Mouse (Mus musculus) midbrain, embryonic 14.5 days (tissue): ENCODE data around the gene Zfand4. TPM values are rescaled to one million over a fixed set of nuclear protein-coding genes. Genes with fewer than 3 reads are reported as not detected.
"Not testable (repeated sequence)": the region's sequence is repeated elsewhere in the genome, so short reads cannot be mapped to it uniquely, and the experiment has no call there.

ENCODE experiments used
- ATAC-seq: fragments of 200-750 bp; cut with Nextera tagmentation; 2 replicates; pipeline ENCODE4 v1.8.0; 2017; ENCODE audit warnings: moderate number of reproducible peaks, moderate library complexity; ENCODE audit not compliant: low FRiP score, low TSS enrichment
- DNase-seq: peaks from one replicate; pipeline ENCODE4 v3.0.0-alpha.2; 2015
- H3K27ac ChIP-seq: fragments of 300-500 bp; sonication (generic); replicated peaks from 2 replicates; pipeline ENCODE4 v1.5.1; 2014; ENCODE audit warnings: mild to moderate bottlenecking, low read depth, low read length, moderate library complexity
- H3K27me3 ChIP-seq: fragments of 300-500 bp; sonication (generic); 2 replicates; pipeline ENCODE4 v1.6.1; 2014; ENCODE audit warnings: low read length, control low read depth, mixed read lengths; ENCODE audit not compliant: control insufficient read depth, insufficient read depth
- H3K36me3 ChIP-seq: fragments of 300-500 bp; sonication (generic); 2 replicates; pipeline ENCODE4 v1.6.1; 2014; ENCODE audit warnings: low read length, control low read depth; ENCODE audit not compliant: control insufficient read depth, insufficient read depth
- H3K4me1 ChIP-seq: fragments of 300-500 bp; sonication (generic); 2 replicates; pipeline ENCODE4 v1.6.1; 2014; ENCODE audit warnings: mild to moderate bottlenecking, antibody characterized with exemption, low read length, control low read depth; ENCODE audit not compliant: control insufficient read depth, insufficient read depth
- H3K4me2 ChIP-seq: fragments of 300-500 bp; sonication (generic); 2 replicates; pipeline ENCODE4 v1.6.1; 2014; ENCODE audit warnings: mild to moderate bottlenecking, low read length, moderate library complexity
- H3K4me3 ChIP-seq: fragments of 300-500 bp; sonication (generic); replicated peaks from 2 replicates; pipeline ENCODE4 v1.5.1; 2014; ENCODE audit warnings: low read depth, low read length
- H3K9ac ChIP-seq: fragments of 300-500 bp; sonication (generic); replicated peaks from 2 replicates; pipeline ENCODE4 v1.6.1; 2014; ENCODE audit warnings: mild to moderate bottlenecking, low read length, moderate library complexity
- H3K9me3 ChIP-seq: fragments of 300-500 bp; sonication (generic); 2 replicates; pipeline ENCODE4 v1.6.1; 2016; ENCODE audit warnings: low read length, control low read depth, mixed read lengths; ENCODE audit not compliant: control insufficient read depth
- WGBS: fragments of 180-500 bp; shearing (Covaris S2); extraction: QIAGEN DNeasy Blood & Tissue Kit; methylation state at CpG from one replicate; pipeline ENCODE4 v1.1.7; 2014; 5-methylcytosine and 5-hydroxymethylcytosine counted together
- polyA plus RNA-seq: library from polyadenylated mRNA; unstranded; fragments of >200 nt; fragmentation: Nextera tagmentation; extraction: Ambion mirVana; gene quantifications from 2 replicates; pipeline ENCODE4 v1.2.1, GENCODE M21; 2014

Zfand4 gene
- polyA plus RNA-seq, 1 experiment from 2014 or later = 12.4 TPM

- not testable (repeated sequence) for H3K4me1 ChIP-seq, H3K4me3 ChIP-seq, H3K9ac ChIP-seq, ATAC-seq, H3K27ac ChIP-seq, H3K4me2 ChIP-seq, DNase-seq, H3K27me3 ChIP-seq, H3K9me3 ChIP-seq, H3K36me3 ChIP-seq
- 75% methylated on average over 8 of the region's 8 CpGs for WGBS
Observed at GRCm38 (mm10) chr6:116356311-116356947, 92.4 kb downstream of the Zfand4 start.

DNA sequence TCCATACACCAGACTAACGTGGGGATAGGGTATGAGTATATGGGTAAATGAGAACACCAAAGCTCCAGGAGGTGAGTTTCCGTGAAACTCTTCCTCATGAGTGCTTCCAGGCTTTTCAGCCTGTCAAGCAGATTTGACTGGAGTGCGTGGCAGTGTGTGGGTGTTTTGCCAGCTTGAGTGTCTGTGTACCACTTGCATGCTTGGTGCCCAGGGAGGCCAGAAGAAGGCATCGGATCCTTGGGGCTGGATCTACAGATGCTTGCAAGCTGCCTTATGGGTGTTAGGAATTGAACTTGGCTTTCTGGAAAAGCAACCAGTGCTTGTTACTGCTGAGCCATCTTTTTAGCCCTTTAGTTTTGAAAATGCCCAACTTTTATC lies 92.9 kb downstream of the Zfand4 start:
- Histone ChIP-seq H3K27ac (no peak overlapping the region), H3K9me3 (no peaks in the 10 kb centered on the region), H3K4me2 (no peak overlapping the region), H3K27me3 (no peaks in the 10 kb centered on the region), H3K4me1 (no peaks in the 10 kb centered on the region), H3K4me3 (no peak overlapping the region), H3K9ac (no peak overlapping the region), H3K36me3 (no peaks in the 10 kb centered on the region)
- ATAC-seq (no peak), DNase-seq (no peak)
- 77% methylated on average over 4 of the region's 4 CpGs for WGBS

GRCm38 (mm10) chr6:116358056-116358455 lies 94.0 kb downstream of the Zfand4 start:
- no peak overlapping the region for H3K9ac ChIP-seq
- H3K4me2 ChIP-seq = no peak overlapping the region
- WGBS = 72% methylated on average over 8 of the region's 8 CpGs
- no peaks in the 10 kb centered on the region for H3K36me3 ChIP-seq
- no peak for ATAC-seq
- no peaks in the 10 kb centered on the region for H3K4me1 ChIP-seq
- no peak for DNase-seq
- no peaks in the 10 kb centered on the region for H3K27me3 ChIP-seq
- no peak overlapping the region for H3K4me3 ChIP-seq
- H3K9me3 ChIP-seq = no peaks in the 10 kb centered on the region
- H3K27ac ChIP-seq = no peak overlapping the region

- Histone ChIP-seq H3K36me3 (no peaks in the 10 kb centered on the region), H3K9me3 (no peaks in the 10 kb centered on the region), H3K27ac (no peak overlapping the region), H3K27me3 (no peaks in the 10 kb centered on the region), H3K4me3 (no peak overlapping the region), H3K4me2 (no peak overlapping the region), H3K4me1 (no peaks in the 10 kb centered on the region), H3K9ac (no peak overlapping the region)
- no peak for ATAC-seq
- no peak for DNase-seq
- WGBS = 87% methylated on average over 3 of the region's 3 CpGs
Observed at GRCm38 (mm10) chr6:116359256-116359655, 95.2 kb downstream of the Zfand4 start.

- Histone ChIP-seq H3K27me3 (no peaks in the 10 kb centered on the region), H3K4me3 (no peak overlapping the region), H3K4me1 (no peaks in the 10 kb centered on the region), H3K36me3 (no peaks in the 10 kb centered on the region), H3K27ac (no peak overlapping the region), H3K9ac (no peak overlapping the region), H3K4me2 (no peak overlapping the region), H3K9me3 (no peaks in the 10 kb centered on the region)
- WGBS = 95% methylated on average over 3 of the region's 3 CpGs
- no peak for ATAC-seq
- DNase-seq = no peak
Observed at GRCm38 (mm10) chr6:116361463-116361862, 97.4 kb downstream of the Zfand4 start.

GRCm38 (mm10) chr6:116361993-116362392 lies 98.0 kb downstream of the Zfand4 start:
- H3K36me3 ChIP-seq = no peaks in the 10 kb centered on the region
- H3K27me3 ChIP-seq = no peaks in the 10 kb centered on the region
- no peak overlapping the region for H3K4me3 ChIP-seq
- ATAC-seq = no peak
- no peaks in the 10 kb centered on the region for H3K9me3 ChIP-seq
- DNase-seq = no peak
- WGBS = 89% methylated on average over 4 of the region's 4 CpGs
- H3K4me2 ChIP-seq = no peak overlapping the region
- no peak overlapping the region for H3K9ac ChIP-seq
- no peaks in the 10 kb centered on the region for H3K4me1 ChIP-seq
- H3K27ac ChIP-seq = no peak overlapping the region

- Histone ChIP-seq H3K9me3 (no peaks in the 10 kb centered on the region), H3K4me3 (no peak overlapping the region), H3K9ac (no peak overlapping the region), H3K27me3 (no peaks in the 10 kb centered on the region), H3K27ac (no peak overlapping the region), H3K4me1 (no peaks in the 10 kb centered on the region), H3K4me2 (no peak overlapping the region), H3K36me3 (no peaks in the 10 kb centered on the region)
- WGBS = 70% methylated on average over 11 of the region's 11 CpGs
- DNase-seq (no peak), ATAC-seq (no peak)
Observed at GRCm38 (mm10) chr6:116367971-116368370, 103.9 kb downstream of the Zfand4 start.

- no peak for DNase-seq
- Histone ChIP-seq H3K27me3 (no peaks in the 10 kb centered on the region), H3K9ac (no peak overlapping the region), H3K36me3 (no peaks in the 10 kb centered on the region), H3K4me2 (no peak overlapping the region), H3K9me3 (no peaks in the 10 kb centered on the region), H3K4me3 (no peak overlapping the region), H3K4me1 (no peaks in the 10 kb centered on the region), H3K27ac (no peak overlapping the region)
- 94% methylated on average over 1 of the region's 1 CpGs for WGBS
- no peak for ATAC-seq
Observed at GRCm38 (mm10) chr6:116369811-116370210, 105.8 kb downstream of the Zfand4 start.

DNA sequence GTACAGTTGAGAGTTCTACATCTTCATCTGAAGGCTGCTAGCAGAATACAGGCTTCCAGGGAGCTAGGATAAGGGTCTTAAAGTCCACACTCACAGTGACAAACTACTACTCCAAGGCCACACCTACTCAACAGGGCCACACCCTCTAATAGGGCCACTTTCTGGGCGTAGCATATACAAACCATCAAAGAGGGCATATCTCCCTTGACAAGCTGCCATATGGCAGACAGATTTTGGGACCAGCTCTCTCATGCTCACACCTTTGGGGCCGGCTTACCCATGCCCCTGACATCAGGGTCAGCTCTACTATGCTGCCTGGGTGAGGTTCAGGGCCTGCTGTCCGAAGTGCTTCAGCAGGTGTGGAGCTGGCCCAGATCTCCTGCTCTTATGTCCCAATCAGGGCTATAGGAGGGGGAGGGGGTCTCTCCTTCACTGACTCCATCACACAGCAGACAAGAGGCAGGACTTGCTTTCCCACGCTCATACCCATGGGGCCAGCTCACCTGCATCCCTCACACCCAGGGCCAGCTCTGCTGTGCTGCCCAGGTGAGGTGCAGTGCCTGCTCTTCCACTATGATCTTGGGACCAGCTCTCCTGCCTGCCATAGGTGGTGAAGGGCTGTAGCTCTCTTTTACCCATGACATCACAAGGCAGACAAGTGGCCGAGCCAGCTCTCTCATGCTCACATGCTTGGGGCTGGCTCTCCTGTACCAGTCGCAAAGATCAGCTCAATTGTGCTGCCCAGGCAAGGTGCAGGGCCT lies 106.4 kb downstream of the Zfand4 start:
- no peaks in the 10 kb centered on the region for H3K27me3 ChIP-seq
- DNase-seq (no peak), ATAC-seq (no peak; the same call in 1 of the 2 replicates)
- whole genome bisulfite sequencing = 93% methylated on average over 6 of the region's 6 CpGs
- no peak overlapping the region for H3K27ac ChIP-seq
- H3K4me1 ChIP-seq = no peaks in the 10 kb centered on the region
- H3K9ac ChIP-seq = no peak overlapping the region
- H3K36me3 ChIP-seq = no peaks in the 10 kb centered on the region
- H3K9me3 ChIP-seq = no peaks in the 10 kb centered on the region
- H3K4me2 ChIP-seq = no peak overlapping the region
- H3K4me3 ChIP-seq = no peak overlapping the region
